ENCODE assay signal across 1 mouse cellular context in the genomic region with DNA sequence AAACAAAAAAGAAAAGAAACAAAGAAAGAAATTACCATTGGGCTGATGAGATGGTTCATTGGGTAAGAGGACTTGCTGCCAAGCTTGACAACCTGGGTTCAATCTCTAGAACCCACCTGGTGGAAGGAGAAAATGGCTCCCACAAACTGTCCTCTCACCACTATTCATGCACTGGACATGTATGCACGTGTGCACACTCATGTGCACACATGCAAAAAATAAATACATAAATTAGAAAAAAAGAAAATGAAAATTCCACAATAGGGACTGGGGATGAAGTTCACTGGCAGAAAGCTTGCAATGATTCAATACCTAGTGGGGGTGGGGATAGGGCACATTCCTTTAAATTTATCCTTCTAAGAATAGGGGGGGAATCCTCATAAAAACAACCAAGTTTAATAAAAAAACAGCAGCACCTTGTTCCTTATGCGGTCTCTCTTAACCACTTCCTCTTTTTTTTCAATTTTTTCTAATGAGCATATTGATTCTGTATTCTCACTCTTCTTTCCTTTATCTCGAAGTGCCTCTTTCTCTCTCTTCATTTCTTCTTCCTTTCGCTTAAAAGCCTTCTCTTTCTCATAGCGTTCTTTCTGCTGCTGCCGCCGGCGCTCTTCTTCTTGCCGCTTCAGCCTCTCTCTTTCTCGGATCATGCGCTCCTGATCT.
TF ChIP-seq lines count a peak whose summit lies in the region.

No protein-coding gene starts in this region.

TF ChIP-seq in MEL, 35 proteins besides CTCF, POLR2A, EP300 and RAD21 (continued from another document):
- TF ChIP-seq KAT2A (conservative IDR thresholded peaks at IDR 0.05; ENCODE audit: low read depth, low read length) (no peak), RCOR1 (IDR thresholded peaks at IDR 0.05; ENCODE audit: low read depth, low read length) (no peak)
TF ChIP-seq in MEL: peak in this region for 2.
